Mouse (Mus musculus) intestine, postnatal 0 days (tissue): ENCODE data around the gene Fkbp1a. TPM values are rescaled to one million over a fixed set of nuclear protein-coding genes. Genes with fewer than 3 reads are reported as not detected.

ENCODE experiments used
- ATAC-seq: fragments of 200-750 bp; cut with Nextera tagmentation; 2 replicates; pipeline ENCODE4 v1.8.0; 2017; ENCODE audit warnings: mild to moderate bottlenecking, moderate TSS enrichment, moderate library complexity
- H3K27ac ChIP-seq: fragments of 300-500 bp; sonication (generic); 2 replicates; pipeline ENCODE4 v1.5.1; 2014; ENCODE audit warnings: mild to moderate bottlenecking, low read depth, low read length, moderate library complexity
- H3K27me3 ChIP-seq: fragments of 300-500 bp; sonication (generic); replicated peaks from 2 replicates; pipeline ENCODE4 v1.6.1; 2014; ENCODE audit warnings: low read length, mixed read lengths; ENCODE audit not compliant: control insufficient read depth, insufficient read depth
- H3K36me3 ChIP-seq: fragments of 300-500 bp; sonication (generic); 2 replicates; pipeline ENCODE4 v1.6.1; 2014; ENCODE audit warnings: mild to moderate bottlenecking, moderate library complexity; ENCODE audit not compliant: control insufficient read depth, insufficient read depth
- H3K4me1 ChIP-seq: fragments of 300-500 bp; sonication (generic); replicated peaks from 2 replicates; pipeline ENCODE4 v1.6.1; 2014; ENCODE audit warnings: antibody characterized with exemption, low read length, mixed read lengths; ENCODE audit not compliant: control insufficient read depth, insufficient read depth
- H3K4me2 ChIP-seq: fragments of 300-500 bp; sonication (generic); replicated peaks from 2 replicates; pipeline ENCODE4 v1.6.1; 2014; ENCODE audit warnings: low read depth, mild to moderate bottlenecking, moderate library complexity
- H3K4me3 ChIP-seq: fragments of 300-500 bp; sonication (generic); 2 replicates; pipeline ENCODE4 v1.5.1; 2014; ENCODE audit warnings: low read depth, low read length
- H3K9ac ChIP-seq: fragments of 300-500 bp; sonication (generic); 2 replicates; pipeline ENCODE4 v1.6.1; 2014; ENCODE audit warnings: mild to moderate bottlenecking, low read depth, low read length
- H3K9me3 ChIP-seq: fragments of 300-500 bp; sonication (generic); 2 replicates; pipeline ENCODE4 v1.6.1; 2016; ENCODE audit warnings: mixed run types; ENCODE audit not compliant: control insufficient read depth
- CTCF ChIP-seq: sonication (generic); IDR thresholded peaks from 2 replicates; pipeline ENCODE4 v1.5.1; 2016; ENCODE audit warnings: low read depth, mild to moderate bottlenecking, control low read depth, antibody characterized with exemption, moderate library complexity
- WGBS: fragments of 180-500 bp; shearing (Covaris S2); extraction: QIAGEN DNeasy Blood & Tissue Kit; methylation state at CpG from one replicate; pipeline ENCODE4 v1.1.7; 2014; 5-methylcytosine and 5-hydroxymethylcytosine counted together
- polyA plus RNA-seq: library from polyadenylated mRNA; unstranded; fragments of >200 nt; fragmentation: Nextera tagmentation; extraction: Ambion mirVana; gene quantifications from 2 replicates; pipeline ENCODE4 v1.2.1, GENCODE M21; 2015

Fkbp1a gene
- polyA plus RNA-seq, 1 experiment from 2014 or later, result 377 TPM

DNA sequence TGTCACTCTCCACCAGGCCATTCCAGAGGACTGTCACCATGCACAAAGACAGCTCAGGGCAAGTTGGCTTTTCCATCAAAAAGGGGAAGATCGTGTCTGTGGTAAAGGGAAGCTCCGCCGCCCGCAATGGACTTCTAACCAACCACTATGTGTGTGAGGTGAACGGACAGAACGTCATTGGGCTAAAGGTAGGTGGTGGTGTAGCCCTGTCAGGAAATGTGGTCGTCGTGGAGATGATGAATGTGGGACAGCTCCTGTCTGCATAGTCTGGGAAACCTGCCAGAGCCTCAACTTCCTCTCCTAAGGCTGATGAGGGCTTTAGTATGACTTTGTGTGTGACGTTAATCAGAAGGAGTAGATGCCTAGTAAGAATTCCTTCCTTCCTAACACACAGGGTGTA, 45.0 kb downstream of the Fkbp1a start:
- H3K4me3 ChIP-seq, result no peak overlapping the region
- peaks cover 13% of the 10 kb centered on the region; the same call in 1 of the 2 replicates for H3K36me3 ChIP-seq
- no peak for ATAC-seq

GRCm38 (mm10) chr2:151598068-151598467, 55.8 kb downstream of the Fkbp1a start:
- no peak overlapping the region for H3K27ac ChIP-seq
- H3K36me3 ChIP-seq, result no peaks in the 10 kb centered on the region
- 72% methylated on average over 2 of the region's 2 CpGs for WGBS
- H3K4me2 ChIP-seq, result no peak overlapping the region
- H3K9ac ChIP-seq, result no peak overlapping the region
- TF ChIP-seq CTCF, result no peak
- ATAC-seq, result no peak
- no peaks in the 10 kb centered on the region for H3K4me1 ChIP-seq
- H3K9me3 ChIP-seq, result no peaks in the 10 kb centered on the region
- H3K27me3 ChIP-seq, result no peaks in the 10 kb centered on the region
- H3K4me3 ChIP-seq, result no peak overlapping the region

More for the DNA sequence above, 45.0 kb downstream of the Fkbp1a start:
- Histone ChIP-seq H3K9ac (no peak overlapping the region), H3K27me3 (no peaks in the 10 kb centered on the region), H3K4me2 (no peak overlapping the region), H3K9me3 (no peaks in the 10 kb centered on the region), H3K4me1 (no peaks in the 10 kb centered on the region), H3K27ac (no peak overlapping the region)
- no peak for TF ChIP-seq CTCF
- 62% methylated on average over 9 of the region's 9 CpGs for WGBS

DNA sequence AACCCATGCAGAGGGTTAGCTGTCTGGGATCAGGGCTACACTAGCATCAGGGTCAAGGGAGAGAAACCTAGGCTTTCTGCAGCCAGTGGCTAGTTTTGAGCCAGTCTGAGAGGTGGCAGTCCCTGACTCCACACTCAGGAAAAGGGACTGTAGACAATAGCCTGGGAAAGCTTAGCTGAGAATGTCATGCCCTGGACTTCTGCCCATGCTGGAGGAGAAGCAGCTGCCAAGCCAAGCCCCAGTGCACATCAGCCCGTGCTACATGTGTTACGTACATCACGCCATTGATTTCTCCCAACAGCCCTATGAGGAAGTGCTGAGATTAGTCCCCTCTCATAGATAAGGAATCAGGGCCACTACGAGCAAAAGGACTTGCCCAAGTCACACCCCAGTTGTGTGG, 59.8 kb downstream of the Fkbp1a start:
- Histone ChIP-seq H3K4me3 (no peak overlapping the region), H3K9ac (no peak overlapping the region), H3K4me2 (no peak overlapping the region), H3K27me3 (no peaks in the 10 kb centered on the region), H3K27ac (no peak overlapping the region), H3K9me3 (no peaks in the 10 kb centered on the region), H3K36me3 (no peaks in the 10 kb centered on the region), H3K4me1 (no peaks in the 10 kb centered on the region)
- no peak for TF ChIP-seq CTCF
- 26% methylated on average over 4 of the region's 4 CpGs for WGBS
- ATAC-seq, result no peak

- no peak overlapping the region for H3K4me3 ChIP-seq
- no peak for TF ChIP-seq CTCF
- H3K4me2 ChIP-seq, result no peak overlapping the region
- H3K9ac ChIP-seq, result no peak overlapping the region
- no peak for ATAC-seq
- H3K36me3 ChIP-seq, result no peaks in the 10 kb centered on the region
- no peaks in the 10 kb centered on the region for H3K4me1 ChIP-seq
- H3K9me3 ChIP-seq, result no peaks in the 10 kb centered on the region
- 38% methylated on average over 4 of the region's 4 CpGs for WGBS
- H3K27ac ChIP-seq, result no peak overlapping the region
- H3K27me3 ChIP-seq, result no peaks in the 10 kb centered on the region
Observed at GRCm38 (mm10) chr2:151603630-151604029, 61.3 kb downstream of the Fkbp1a start.

GRCm38 (mm10) chr2:151605437-151605987, 63.2 kb downstream of the Fkbp1a start:
- no peak overlapping the region for H3K4me3 ChIP-seq
- H3K27ac ChIP-seq, result no peak overlapping the region
- H3K27me3 ChIP-seq, result no peaks in the 10 kb centered on the region
- no peaks in the 10 kb centered on the region for H3K36me3 ChIP-seq
- H3K4me1 ChIP-seq, result no peaks in the 10 kb centered on the region
- H3K9ac ChIP-seq, result no peak overlapping the region
- no peak for TF ChIP-seq CTCF
- no peak overlapping the region for H3K4me2 ChIP-seq
- no peaks in the 10 kb centered on the region for H3K9me3 ChIP-seq
- no peak; the same call in 1 of the 2 replicates for ATAC-seq
- WGBS, result 40% methylated on average over 11 of the region's 11 CpGs

DNA sequence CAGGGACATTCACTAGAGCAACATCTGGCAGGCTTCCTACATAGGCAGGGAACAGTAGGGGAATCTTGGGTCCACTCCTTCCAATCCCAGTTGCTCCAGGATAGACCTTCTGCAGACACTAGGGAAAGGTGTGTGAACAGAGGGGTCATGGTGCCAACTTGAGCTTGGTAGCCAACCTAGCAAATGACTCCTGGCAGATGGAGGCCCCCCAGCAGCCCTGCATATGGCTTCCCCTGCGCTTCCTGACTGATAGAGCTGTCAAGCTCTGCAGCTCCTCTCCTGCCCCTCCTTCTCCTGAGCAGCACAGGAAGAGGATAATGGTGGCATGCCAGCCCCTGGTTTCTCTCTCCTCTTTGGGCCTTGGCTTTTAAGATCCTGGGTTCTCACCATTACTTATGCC, 66.2 kb downstream of the Fkbp1a start:
- Histone ChIP-seq H3K9ac (no peak overlapping the region), H3K27ac (no peak overlapping the region), H3K4me3 (no peak overlapping the region), H3K4me2 (no peak overlapping the region), H3K9me3 (no peaks in the 10 kb centered on the region), H3K36me3 (no peaks in the 10 kb centered on the region), H3K4me1 (no peaks in the 10 kb centered on the region), H3K27me3 (no peaks in the 10 kb centered on the region)
- 86% methylated on average over 1 of the region's 1 CpGs for WGBS
- ATAC-seq, result no peak
- TF ChIP-seq CTCF, result no peak

DNA sequence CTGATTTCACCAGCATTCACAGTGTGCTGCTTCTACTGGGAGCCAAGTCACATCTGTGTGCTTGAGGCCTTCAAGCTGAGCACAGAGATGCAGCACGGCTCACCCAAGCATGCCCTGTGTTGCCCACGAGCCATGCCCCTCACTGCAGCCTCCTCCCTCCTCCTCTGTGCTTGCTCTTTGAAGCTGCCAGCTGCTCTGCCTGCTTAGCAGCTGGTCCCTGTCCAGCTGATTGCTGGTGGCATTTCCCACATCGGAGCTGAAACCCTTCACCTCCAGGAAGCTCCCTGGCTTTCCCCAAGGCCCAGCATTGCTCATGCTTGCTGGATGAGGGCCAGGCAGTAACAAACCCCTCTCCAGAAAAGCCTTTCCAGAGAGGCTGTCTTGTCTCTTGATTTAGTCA, 67.7 kb downstream of the Fkbp1a start:
- no peaks in the 10 kb centered on the region for H3K36me3 ChIP-seq
- no peak overlapping the region for H3K4me3 ChIP-seq
- WGBS, result 40% methylated on average over 3 of the region's 3 CpGs
- ATAC-seq, result no peak
- no peaks in the 10 kb centered on the region for H3K9me3 ChIP-seq
- no peak overlapping the region for H3K9ac ChIP-seq
- H3K27me3 ChIP-seq, result no peaks in the 10 kb centered on the region
- H3K4me1 ChIP-seq, result no peaks in the 10 kb centered on the region
- no peak for TF ChIP-seq CTCF
- no peak overlapping the region for H3K27ac ChIP-seq
- no peak overlapping the region for H3K4me2 ChIP-seq

Other genes starting within 250 kb of the Fkbp1a start
- gene 4921509C19Rik, start 66.3 kb upstream of the Fkbp1a start, polyA plus RNA-seq, result not detected in 2 replicates
- gene Nsfl1c, start 48.3 kb upstream of the Fkbp1a start, polyA plus RNA-seq, result 92.8 and 99.3 TPM in 2 replicates
- gene Sdcbp2, start 30.1 kb downstream of the Fkbp1a start, polyA plus RNA-seq, result 55.2 and 66.7 TPM in 2 replicates
- gene Snph, start 90.1 kb downstream of the Fkbp1a start, polyA plus RNA-seq, result 0.60 and 0.89 TPM in 2 replicates
- 0.09 TPM in 1 of 2 replicates, not detected in the other for gene Rad21l, start 126.0 kb downstream of the Fkbp1a start, polyA plus RNA-seq
- gene Tmem74b, start 159.5 kb downstream of the Fkbp1a start, polyA plus RNA-seq, result 1.3 TPM in 2 replicates
- 36.0 and 36.6 TPM in 2 replicates for gene Psmf1, start 201.7 kb downstream of the Fkbp1a start, polyA plus RNA-seq